14 mouse cellular contexts compared by ENCODE assay signal in the genomic region with DNA sequence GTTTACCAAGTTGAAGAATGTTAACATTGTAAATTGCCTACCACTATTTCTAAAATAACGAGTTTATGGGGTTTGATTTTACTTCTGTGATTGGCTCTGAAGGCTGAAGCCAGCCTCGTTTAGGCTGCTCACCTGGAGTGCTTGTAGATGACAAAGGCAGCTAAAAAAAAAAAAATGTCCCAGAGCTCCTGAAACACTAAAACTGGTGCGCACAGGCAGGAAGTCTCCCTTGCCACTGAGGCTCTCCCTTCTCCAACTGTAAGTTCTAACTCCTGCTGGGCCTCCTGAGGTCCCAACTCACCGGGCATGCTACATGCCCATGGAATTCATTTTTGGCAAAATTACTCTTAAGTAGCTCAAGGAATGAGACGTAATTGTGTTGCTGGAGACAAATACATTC. TPM values are rescaled to one million over a fixed set of nuclear protein-coding genes. Genes with fewer than 3 reads are reported as not detected.
DNase-seq lines count a peak whose midpoint lies in the region; ATAC-seq and TF ChIP-seq lines count a peak whose summit lies in the region.
"Had no signal": no experiment of that assay in that cellular context is flagged by ENCODE, and none has a peak within 500 bp of the region (broad histone marks: within the 10 kb centered on the region; RNA-seq: fewer than 3 reads in every experiment).

No protein-coding gene starts in this region.

- 55% methylated on average over 5 of the region's 5 CpGs for WGBS in forebrain, embryonic 14.5 days
- WGBS in forebrain, embryonic 16.5 days = 58% methylated on average over 5 of the region's 5 CpGs
- 46% methylated on average over 5 of the region's 5 CpGs for WGBS in intestine, embryonic 15.5 days
- WGBS in intestine, postnatal 0 days = 44% methylated on average over 5 of the region's 5 CpGs
- 75% methylated on average over 5 of the region's 5 CpGs for WGBS in spleen, adult 2 months

- H3K36me3 ChIP-seq in forebrain, embryonic 14.5 days (ENCODE audit: control insufficient read depth, insufficient read depth, low read length) = peaks cover 17% of the 10 kb centered on the region
- peaks cover 4% of the 10 kb centered on the region; the same call in 1 of the 2 replicates for H3K36me3 ChIP-seq in forebrain, embryonic 16.5 days (ENCODE audit: control insufficient read depth, insufficient read depth)
- peaks cover 17% of the 10 kb centered on the region for H3K36me3 ChIP-seq in intestine, embryonic 15.5 days
- peaks cover 20% of the 10 kb centered on the region for H3K36me3 ChIP-seq in intestine, postnatal 0 days (ENCODE audit: control insufficient read depth, insufficient read depth)
- peaks cover 19% of the 10 kb centered on the region for H3K36me3 ChIP-seq in spleen, adult 2 months (ENCODE audit: control insufficient read depth, insufficient read depth, low read length)

- ATAC-seq in forebrain, embryonic 14.5 days = no peak
- ATAC-seq in forebrain, embryonic 16.5 days = no peak
- ATAC-seq in intestine, embryonic 15.5 days = no peak
- ATAC-seq in intestine, postnatal 0 days = no peak
- ATAC-seq: Patski had no signal

- no peaks in the 10 kb centered on the region for H3K27me3 ChIP-seq in forebrain, embryonic 14.5 days (replicated peaks; ENCODE audit: control insufficient read depth, insufficient read depth, low read length)
- no peaks in the 10 kb centered on the region for H3K27me3 ChIP-seq in forebrain, embryonic 16.5 days (replicated peaks; ENCODE audit: control insufficient read depth, insufficient read depth, low read length)
- no peaks in the 10 kb centered on the region for H3K27me3 ChIP-seq in intestine, embryonic 15.5 days (replicated peaks)
- H3K27me3 ChIP-seq in intestine, postnatal 0 days (replicated peaks; ENCODE audit: control insufficient read depth, insufficient read depth, low read length) = no peaks in the 10 kb centered on the region
- H3K27me3 ChIP-seq in spleen, adult 2 months (ENCODE audit: control insufficient read depth, insufficient read depth, low read length) = no peaks in the 10 kb centered on the region
- H3K27me3 ChIP-seq: heart, embryonic 12.5 days; kidney, embryonic 15.5 days; limb, embryonic 13.5 days; Patski had no signal

- H3K9me3 ChIP-seq in forebrain, embryonic 14.5 days (replicated peaks; ENCODE audit: control insufficient read depth, low read length) = no peaks in the 10 kb centered on the region
- no peaks in the 10 kb centered on the region for H3K9me3 ChIP-seq in forebrain, embryonic 16.5 days (ENCODE audit: control insufficient read depth, low read length)
- no peaks in the 10 kb centered on the region for H3K9me3 ChIP-seq in intestine, embryonic 15.5 days
- no peaks in the 10 kb centered on the region for H3K9me3 ChIP-seq in intestine, postnatal 0 days (ENCODE audit: control insufficient read depth)
- H3K9me3 ChIP-seq: heart, embryonic 12.5 days; kidney, embryonic 15.5 days; limb, embryonic 13.5 days had no signal

- no peak overlapping the region for H3K4me2 ChIP-seq in forebrain, embryonic 14.5 days (ENCODE audit: low read length)
- no peak overlapping the region for H3K4me2 ChIP-seq in forebrain, embryonic 16.5 days (ENCODE audit: low read length)
- peak overlapping the region; percentile 2; the same call in 1 of the 2 replicates for H3K4me2 ChIP-seq in intestine, embryonic 15.5 days (replicated peaks)
- no peak overlapping the region for H3K4me2 ChIP-seq in intestine, postnatal 0 days (replicated peaks; ENCODE audit: low read depth)
- H3K4me2 ChIP-seq: heart, embryonic 12.5 days; kidney, embryonic 15.5 days; limb, embryonic 13.5 days had no signal

- peak overlapping the region; percentile 44; the same call in 1 of the 2 replicates for H3K27ac ChIP-seq in forebrain, embryonic 14.5 days (ENCODE audit: low read depth, low read length)
- H3K27ac ChIP-seq in forebrain, embryonic 16.5 days (ENCODE audit: low read length) = no peak overlapping the region
- H3K27ac ChIP-seq in intestine, embryonic 15.5 days = no peak overlapping the region
- H3K27ac ChIP-seq in intestine, postnatal 0 days (ENCODE audit: low read depth, low read length) = no peak overlapping the region
- peak overlapping the region; percentile 44 for H3K27ac ChIP-seq in spleen, adult 2 months (ENCODE audit: insufficient read depth, low read length)
- H3K27ac ChIP-seq: kidney, embryonic 15.5 days; limb, embryonic 13.5 days had no signal

- no peak overlapping the region for H3K9ac ChIP-seq in forebrain, embryonic 14.5 days (ENCODE audit: low read length)
- H3K9ac ChIP-seq in forebrain, embryonic 16.5 days (replicated peaks; ENCODE audit: low read depth, low read length) = no peak overlapping the region
- no peak overlapping the region for H3K9ac ChIP-seq in intestine, embryonic 15.5 days
- H3K9ac ChIP-seq in intestine, postnatal 0 days (ENCODE audit: low read depth, low read length) = no peak overlapping the region
- H3K9ac ChIP-seq: heart, embryonic 12.5 days; kidney, embryonic 15.5 days; limb, embryonic 13.5 days had no signal

- H3K4me3 ChIP-seq in forebrain, embryonic 14.5 days (ENCODE audit: low read depth, low read length) = no peak overlapping the region
- H3K4me3 ChIP-seq in forebrain, embryonic 16.5 days (replicated peaks; ENCODE audit: low read length) = no peak overlapping the region
- H3K4me3 ChIP-seq in intestine, embryonic 15.5 days (replicated peaks) = no peak overlapping the region
- H3K4me3 ChIP-seq in intestine, postnatal 0 days (ENCODE audit: low read depth, low read length) = no peak overlapping the region
- H3K4me3 ChIP-seq in spleen, adult 2 months (ENCODE audit: extremely low read depth, insufficient read depth, insufficient read length) = no peak overlapping the region
- H3K4me3 ChIP-seq: heart, embryonic 12.5 days; kidney, embryonic 15.5 days; limb, embryonic 13.5 days had no signal

- no peak for TF ChIP-seq POLR2A in spleen, adult 2 months (IDR thresholded peaks at IDR 0.05; ENCODE audit: low read depth, low read length)

- no peak for TF ChIP-seq CTCF in intestine, postnatal 0 days (IDR thresholded peaks at IDR 0.05; ENCODE audit: low read depth)
- no peak for TF ChIP-seq CTCF in spleen, adult 2 months (IDR thresholded peaks at IDR 0.05; ENCODE audit: extremely low read depth, insufficient read depth, insufficient read length, insufficient replicate concordance)

- no peak for DNase-seq in forebrain, embryonic 14.5 days (ENCODE audit: low spot score)
- no peak for DNase-seq in spleen, adult 2 months (ENCODE audit: low read depth in 1 of 2, low spot score in 2 of 2)
- DNase-seq in spleen, adult 12 weeks (ENCODE audit: low spot score) = no peak
- no peak for DNase-seq in urinary bladder, postnatal 25 days (ENCODE audit: low spot score)
- DNase-seq in kidney, postnatal 25 days = no peak
- DNase-seq: cerebellum, postnatal 14 days; heart, postnatal 4 days had no signal

- no peaks in the 10 kb centered on the region for H3K4me1 ChIP-seq in forebrain, embryonic 14.5 days (ENCODE audit: control insufficient read depth, insufficient read depth, low read length)
- H3K4me1 ChIP-seq in forebrain, embryonic 16.5 days (replicated peaks; ENCODE audit: control insufficient read depth, insufficient read depth, low read length) = peaks cover 11% of the 10 kb centered on the region; the same call in 1 of the 2 replicates
- 0 out of 2 replicates have a peak, but pooled peaks cover 10% of the 10 kb centered on the region for H3K4me1 ChIP-seq in intestine, embryonic 15.5 days (replicated peaks)
- H3K4me1 ChIP-seq in intestine, postnatal 0 days (replicated peaks; ENCODE audit: control insufficient read depth, insufficient read depth, low read length) = no peaks in the 10 kb centered on the region
- no peaks in the 10 kb centered on the region; the same call in 1 of the 2 replicates for H3K4me1 ChIP-seq in spleen, adult 2 months (ENCODE audit: control insufficient read depth, insufficient read depth, insufficient read length)
- H3K4me1 ChIP-seq: limb, embryonic 13.5 days had no signal

RNA-seq across cellular contexts. Expression of gene Rpa1, which starts 28.9 kb away (rescaled TPM):
- 64.5 and 74.2 TPM in 2 replicates for polyA plus RNA-seq in forebrain, embryonic 14.5 days (2014; fragmentation: Nextera tagmentation; extraction: Ambion mirVana)
- 67.1 and 71.5 TPM in 2 replicates for polyA plus RNA-seq in forebrain, embryonic 16.5 days (2015; fragmentation: Nextera tagmentation; extraction: Ambion mirVana)
- polyA plus RNA-seq in intestine, embryonic 15.5 days (2015; fragmentation: Nextera tagmentation; extraction: Ambion mirVana) = 86.2 and 100 TPM in 2 replicates
- polyA plus RNA-seq in intestine, postnatal 0 days (2015; fragmentation: Nextera tagmentation; extraction: Ambion mirVana) = 32.1 and 34.4 TPM in 2 replicates
- polyA plus RNA-seq in spleen, adult 2 months (2012; rRNA removed) = 23.6 and 26.2 TPM in 2 replicates

RNA-seq across cellular contexts. Expression of gene Smyd4, which starts 29.0 kb away (rescaled TPM):
- polyA plus RNA-seq in forebrain, embryonic 14.5 days (2014; fragmentation: Nextera tagmentation; extraction: Ambion mirVana) = 10.7 and 12.1 TPM in 2 replicates
- 15.0 and 19.0 TPM in 2 replicates for polyA plus RNA-seq in forebrain, embryonic 16.5 days (2015; fragmentation: Nextera tagmentation; extraction: Ambion mirVana)
- polyA plus RNA-seq in intestine, embryonic 15.5 days (2015; fragmentation: Nextera tagmentation; extraction: Ambion mirVana) = 9.2 and 9.3 TPM in 2 replicates
- polyA plus RNA-seq in intestine, postnatal 0 days (2015; fragmentation: Nextera tagmentation; extraction: Ambion mirVana) = 3.1 and 3.4 TPM in 2 replicates
- polyA plus RNA-seq in spleen, adult 2 months (2012; rRNA removed) = 4.0 and 4.7 TPM in 2 replicates

Comparison
In these comparisons a context has a peak if more than half of its experiments do, and no peak if none do; other contexts are left out.
1. H3K27ac ChIP-seq: peak in forebrain, embryonic 14.5 days (single experiment) and spleen, adult 2 months (single experiment); none in forebrain, embryonic 16.5 days (single experiment), intestine, embryonic 15.5 days (single experiment) and intestine, postnatal 0 days (single experiment).